Mouse (Mus musculus) Patski (cell line): Measurements from ENCODE around the gene Zfp664. TPM values are rescaled to one million over a fixed set of nuclear protein-coding genes. Genes with fewer than 3 reads are reported as not detected.
A peak's percentile ranks its signal among the peaks of the same experiment; 100 is the strongest.

Experiments
- ATAC-seq: fragments of 100-300 bp; one replicate; pipeline ENCODE4 v1.8.0; 2021
- CTCF ChIA-PET: fragments of 350-600 bp; sonication (Branson Sonifier 250); formaldehyde crosslinking; loops from one replicate; lab custom pipeline; 2022; ENCODE audit warnings: inconsistent platforms; lab: Charles Lee
- POLR2A ChIA-PET: fragments of 350-600 bp; sonication (Branson Sonifier 250); formaldehyde crosslinking; loops from one replicate; lab custom pipeline; 2022; ENCODE audit warnings: antibody characterized with exemption, inconsistent platforms; lab: Charles Lee
- DNase-seq: peaks from one replicate; pipeline ENCODE4 v3.0.0-alpha.2; 2011; ENCODE audit warnings: low read depth, low spot score
- H3K27me3 ChIP-seq: fragments of 371-371 bp; one replicate; pipeline ENCODE4 v1.5.1; 2021
- CTCF ChIP-seq: fragments of 100-300 bp; IDR thresholded peaks from one replicate; pipeline ENCODE4 v1.5.1; 2021
- in situ Hi-C: fragments of 300-500 bp; cut with MboI; formaldehyde crosslinking; loops from 3 replicates; pipeline ENCODE4 v1.11.1; 2018; ENCODE audit warnings: low pct_unique_long_range_greater_than_20kb, mixed read lengths
- polyA plus RNA-seq: library from polyadenylated mRNA; unstranded; gene quantifications from one replicate; pipeline ENCODE4 v1.2.3, GENCODE M21; 2021

Zfp664 gene
- polyA plus RNA-seq, 1 experiment from 2014 or later: 121 TPM

DNA sequence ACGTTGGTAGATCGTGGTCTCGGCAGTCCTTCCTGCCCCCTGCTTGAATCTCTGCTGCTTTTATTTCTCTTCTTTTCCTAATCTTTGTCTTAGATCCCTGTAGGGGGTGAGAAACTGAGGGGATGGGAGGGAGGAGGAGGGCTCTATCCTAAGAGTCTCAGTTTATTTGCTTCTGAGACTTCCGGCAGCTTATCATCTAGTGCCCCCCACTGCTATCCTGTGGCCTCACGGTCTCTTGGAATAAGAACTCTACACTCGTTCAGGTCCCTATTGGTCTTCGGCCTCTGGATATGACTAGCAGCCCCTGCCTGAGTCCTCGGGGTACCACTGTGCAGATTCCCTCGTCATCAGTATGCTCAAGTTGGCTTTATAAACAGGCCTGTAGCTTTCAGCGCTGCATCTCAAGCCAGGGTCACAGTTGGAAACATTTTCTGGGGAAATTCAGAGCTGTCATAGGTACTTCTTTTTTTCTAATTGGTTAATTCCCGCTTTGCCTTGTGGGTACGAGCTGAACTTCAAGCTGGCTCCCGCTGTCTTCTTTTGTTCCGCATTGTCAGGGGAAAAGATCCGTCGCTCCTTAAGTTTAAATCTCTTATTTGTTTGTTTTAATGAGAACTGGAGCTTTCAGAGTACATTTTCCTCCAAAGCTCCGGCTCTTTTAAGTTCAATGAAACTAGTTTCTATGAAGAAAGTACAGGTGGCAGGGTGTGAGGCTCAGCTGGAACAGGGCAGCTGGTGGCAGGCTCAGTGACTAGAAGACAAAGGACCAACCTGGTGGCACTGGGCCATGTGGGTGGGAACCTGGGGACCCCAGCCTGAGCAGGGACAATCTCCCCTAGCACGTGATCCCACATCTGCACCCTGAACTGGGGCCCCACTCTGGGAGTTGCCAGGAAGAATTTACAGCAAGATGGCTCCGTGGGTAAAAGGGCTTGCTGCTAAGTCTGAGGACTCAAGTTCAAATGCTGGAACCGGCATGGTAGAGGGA is 50.7 kb downstream of the Zfp664 start:
- ChIA-PET CTCF (interaction anchor here (0.9 to 1.6 kb wide), 3 partner anchors 13 to 356 kb away, joined by 3 to 4 read pairs (median 4); no protein-coding TSS in a partner anchor), POLR2A (interaction anchor here (1.4 kb wide), 1 partner anchor 13 kb away, joined by 3 read pairs; no protein-coding TSS in a partner anchor)
- ATAC-seq (no peak), DNase-seq (no peak)
- no peak for TF ChIP-seq CTCF
- H3K27me3 ChIP-seq: no peaks in the 10 kb centered on the region
- in situ Hi-C loops: loop anchor here (5.0 kb wide), 4 partner anchors 99 to 439 kb away; partner anchors contain the start of gene Ncor2

DNA sequence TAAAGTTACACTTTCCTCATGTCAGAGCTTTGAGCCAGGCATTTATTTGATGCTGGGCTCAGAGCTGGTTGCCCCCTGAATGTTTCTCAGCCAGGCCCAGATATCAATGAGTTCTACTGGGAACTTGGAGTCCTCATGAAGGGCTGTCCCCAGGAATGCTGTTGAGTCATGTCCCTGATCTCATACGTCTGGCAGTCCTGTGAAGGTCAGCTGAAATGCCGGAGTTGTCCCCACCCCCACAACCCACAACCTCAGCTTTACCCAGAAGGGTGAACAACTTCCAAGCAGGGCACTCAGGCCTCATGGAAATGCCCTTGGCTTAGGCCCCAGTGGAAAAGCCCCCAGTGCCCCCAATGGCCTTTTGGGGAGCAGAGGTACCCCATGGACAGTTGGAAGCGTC is 57.3 kb downstream of the Zfp664 start:
- POLR2A ChIA-PET: interaction anchor here (1.1 kb wide), 2 partner anchors 9 to 245 kb away, joined by 3 to 4 read pairs; no protein-coding TSS in a partner anchor
- in situ Hi-C loops: no loop called here
- CTCF ChIA-PET: interaction anchor here (0.8 to 2.1 kb wide), 9 partner anchors 9 to 353 kb away, joined by 3 to 6 read pairs (median 3); no protein-coding TSS in a partner anchor
- H3K27me3 ChIP-seq: no peaks in the 10 kb centered on the region
- TF ChIP-seq CTCF: no peak
- peak; percentile 53 for DNase-seq
- ATAC-seq: no peak

DNA sequence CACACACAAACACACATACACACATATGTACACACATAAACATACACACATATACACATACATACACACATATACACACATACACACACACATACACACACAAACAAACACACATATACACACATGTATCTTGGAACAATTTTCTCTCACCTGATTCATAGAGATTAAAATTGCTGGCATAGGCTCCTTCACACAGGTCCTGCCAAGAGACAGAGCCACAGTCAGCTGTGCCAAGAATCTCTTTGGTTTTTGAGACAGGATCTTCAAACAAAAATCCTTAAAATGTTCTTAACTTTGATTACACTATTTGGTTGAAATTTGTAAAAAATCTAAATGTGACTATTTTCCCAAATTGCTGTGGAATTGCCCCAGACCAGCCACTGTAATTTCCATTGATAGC is 58.9 kb downstream of the Zfp664 start:
- ATAC-seq: no peak
- no peak for DNase-seq
- ChIA-PET POLR2A (no interaction called here), CTCF (interaction anchor here (1.2 to 2.1 kb wide), 2 partner anchors 13 to 16 kb away, joined by 3 to 6 read pairs; no protein-coding TSS in a partner anchor)
- in situ Hi-C loops: no loop called here
- H3K27me3 ChIP-seq: no peaks in the 10 kb centered on the region
- no peak for TF ChIP-seq CTCF

DNA sequence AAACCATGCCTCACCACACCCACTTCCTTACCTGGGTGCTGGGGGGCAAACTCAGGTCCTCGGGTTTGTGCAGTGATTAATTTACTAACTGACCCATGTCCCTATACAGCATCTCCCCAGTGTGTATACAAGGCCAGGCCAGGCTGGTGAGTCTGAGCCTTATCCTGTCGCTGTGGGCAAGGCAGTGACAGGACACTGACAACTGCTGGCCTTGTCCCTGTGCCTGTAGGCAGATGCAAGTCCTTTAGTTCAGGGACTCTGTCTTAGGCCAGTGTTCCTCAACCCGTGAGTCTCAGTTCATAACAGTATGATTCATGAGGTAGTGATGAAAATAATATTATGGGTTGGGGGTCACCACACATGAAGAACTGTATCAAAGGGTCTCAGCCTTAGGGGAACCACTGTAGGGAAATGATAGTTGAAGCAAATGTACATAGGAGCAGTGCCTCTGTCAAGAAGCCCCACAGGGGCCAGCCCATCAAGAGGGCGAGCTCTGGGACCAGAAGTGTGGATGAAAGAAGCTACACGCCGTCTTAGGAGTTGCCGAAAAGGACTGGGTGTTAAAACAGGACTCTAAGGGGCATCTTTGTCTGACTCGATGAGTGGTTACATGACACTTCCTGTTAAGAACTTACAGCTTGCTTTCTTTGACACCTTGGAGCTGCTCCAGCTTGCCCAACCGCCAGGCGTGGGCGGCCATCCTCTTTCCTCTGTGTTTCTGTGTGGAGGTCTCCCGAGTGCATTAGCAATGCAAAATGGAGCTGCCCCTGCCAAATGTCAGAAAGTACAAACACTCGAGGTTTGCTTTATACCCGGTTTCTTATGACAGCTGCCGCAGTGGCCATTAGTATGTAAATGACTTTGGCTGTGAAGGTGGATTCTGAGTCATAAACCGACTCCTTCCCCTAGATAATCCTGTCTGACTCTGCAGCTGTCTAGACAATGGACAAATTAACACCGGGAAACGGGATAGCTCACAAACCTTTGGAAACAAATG is 60.2 kb downstream of the Zfp664 start:
- DNase-seq: peak; percentile 81
- in situ Hi-C loops: no loop called here
- ATAC-seq: peak; percentile 33
- H3K27me3 ChIP-seq: no peaks in the 10 kb centered on the region
- ChIA-PET POLR2A (interaction anchor here (0.6 kb wide), 1 partner anchor 22 kb away, joined by 3 read pairs; no protein-coding TSS in a partner anchor), CTCF (interaction anchor here (1.1 to 1.2 kb wide), 3 partner anchors 9 to 349 kb away, joined by 3 to 5 read pairs (median 4); no protein-coding TSS in a partner anchor)
- no peak for TF ChIP-seq CTCF

DNA sequence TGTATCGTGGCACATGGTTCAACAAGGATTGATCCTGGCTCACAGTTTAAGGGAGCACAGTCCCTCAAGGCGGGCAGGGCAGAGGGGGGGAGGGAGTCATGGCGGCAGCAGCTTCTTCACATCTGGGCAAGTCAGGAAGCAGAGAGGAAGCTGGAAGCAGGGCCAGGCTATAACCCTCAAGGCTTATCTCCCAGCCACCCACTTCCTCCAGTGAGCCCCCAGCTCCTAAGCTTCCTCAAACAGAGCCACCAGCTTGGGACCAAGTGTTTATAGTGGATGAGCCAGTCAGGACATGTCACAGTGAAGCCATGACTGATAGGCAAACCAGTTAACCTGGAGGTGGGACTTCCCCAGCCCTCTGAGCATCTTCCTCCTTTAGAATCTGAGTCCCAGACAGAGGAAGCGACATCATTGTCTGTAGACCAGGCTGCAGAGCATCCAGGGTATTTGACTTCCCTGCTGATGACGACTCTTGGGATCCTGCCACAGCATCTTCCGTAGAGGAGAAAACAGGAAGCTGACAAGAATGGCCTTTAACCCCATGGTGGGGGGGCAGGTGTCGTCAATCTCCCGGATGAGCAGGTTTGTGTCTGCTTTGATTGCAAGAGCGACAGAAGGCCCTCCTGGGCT is 67.0 kb downstream of the Zfp664 start:
- no peak for DNase-seq
- CTCF ChIA-PET: interaction anchor here (0.8 to 6.2 kb wide), 7 partner anchors 10 to 340 kb away, joined by 3 to 34 read pairs (median 5); no protein-coding TSS in a partner anchor
- no peak for ATAC-seq
- POLR2A ChIA-PET: interaction anchor here (0.6 to 1.0 kb wide), 2 partner anchors 37 to 178 kb away, joined by 3 read pairs; no protein-coding TSS in a partner anchor
- in situ Hi-C loops: no loop called here
- no peak for TF ChIP-seq CTCF
- H3K27me3 ChIP-seq: no peaks in the 10 kb centered on the region

DNA sequence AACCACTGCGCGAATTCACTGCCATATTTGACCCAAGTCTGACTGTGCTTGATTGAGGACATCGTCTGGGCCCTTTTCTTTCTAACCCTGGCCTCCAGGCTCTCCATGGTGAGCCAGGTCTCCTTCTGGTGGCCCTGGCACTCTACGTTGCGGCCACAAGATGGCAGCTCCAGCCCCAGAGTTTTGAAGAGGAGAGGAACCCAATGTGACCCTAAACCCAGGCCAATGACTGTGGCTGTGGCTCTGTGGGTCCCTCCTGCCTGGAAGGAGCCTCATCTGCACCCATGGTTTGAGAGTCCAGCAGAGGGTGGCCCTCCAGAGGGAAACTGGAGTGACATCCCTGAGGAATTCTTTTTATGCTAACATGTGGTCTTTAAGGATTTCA is 67.6 kb downstream of the Zfp664 start:
- DNase-seq: peak; percentile 19
- CTCF ChIA-PET: interaction anchor here (0.8 to 6.2 kb wide), 7 partner anchors 10 to 339 kb away, joined by 3 to 34 read pairs (median 5); no protein-coding TSS in a partner anchor
- POLR2A ChIA-PET: interaction anchor here (1.0 kb wide), 1 partner anchor 177 kb away, joined by 3 read pairs; no protein-coding TSS in a partner anchor
- no peaks in the 10 kb centered on the region for H3K27me3 ChIP-seq
- ATAC-seq: peak; percentile 22
- in situ Hi-C loops: no loop called here
- TF ChIP-seq CTCF: peak; percentile 80

DNA sequence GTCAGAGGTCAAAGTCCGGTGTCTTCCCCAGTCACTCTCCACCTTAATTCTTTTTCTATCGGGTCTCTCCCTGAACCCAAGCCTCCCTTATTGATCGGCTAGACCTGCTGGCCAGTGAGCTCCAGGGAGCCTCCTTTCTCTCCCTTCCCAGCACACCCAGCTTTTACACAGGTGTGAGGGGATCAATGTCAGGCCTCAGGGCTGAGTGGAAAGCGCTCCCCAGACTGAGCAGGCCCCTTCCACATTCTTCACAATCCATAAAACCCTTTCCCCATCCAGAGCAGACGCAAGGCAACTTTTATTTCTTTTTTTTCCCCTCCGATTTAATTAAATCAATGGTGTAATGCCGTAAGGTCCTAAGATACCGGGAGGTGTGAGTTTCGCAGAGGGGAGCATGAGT is 68.1 kb downstream of the Zfp664 start:
- in situ Hi-C loops: no loop called here
- DNase-seq: no peak
- H3K27me3 ChIP-seq: no peaks in the 10 kb centered on the region
- POLR2A ChIA-PET: no interaction called here
- CTCF ChIA-PET: interaction anchor here (1.0 to 6.2 kb wide), 6 partner anchors 8 to 339 kb away, joined by 3 to 34 read pairs (median 8); no protein-coding TSS in a partner anchor
- no peak for TF ChIP-seq CTCF
- ATAC-seq: no peak

DNA sequence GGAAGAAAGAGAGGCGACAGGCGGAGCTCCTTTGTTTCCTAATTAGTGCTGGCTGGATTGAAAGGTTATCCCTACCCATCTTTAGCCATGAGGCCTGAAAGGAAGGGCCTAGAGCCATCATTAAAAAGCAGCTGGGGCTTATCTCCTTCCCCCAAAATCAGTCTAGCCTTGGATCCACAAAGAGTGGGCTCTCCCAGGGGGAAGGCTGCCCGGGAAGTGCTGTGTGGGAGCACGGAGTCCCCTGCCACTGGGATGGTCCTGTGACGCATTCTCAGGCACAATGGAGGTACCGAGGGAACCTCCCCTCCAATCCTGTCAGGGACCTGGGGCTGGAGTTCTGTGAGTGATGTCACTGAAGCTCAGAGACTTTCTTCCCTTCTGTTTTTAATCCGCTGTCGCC is 68.6 kb downstream of the Zfp664 start:
- POLR2A ChIA-PET: no interaction called here

DNA sequence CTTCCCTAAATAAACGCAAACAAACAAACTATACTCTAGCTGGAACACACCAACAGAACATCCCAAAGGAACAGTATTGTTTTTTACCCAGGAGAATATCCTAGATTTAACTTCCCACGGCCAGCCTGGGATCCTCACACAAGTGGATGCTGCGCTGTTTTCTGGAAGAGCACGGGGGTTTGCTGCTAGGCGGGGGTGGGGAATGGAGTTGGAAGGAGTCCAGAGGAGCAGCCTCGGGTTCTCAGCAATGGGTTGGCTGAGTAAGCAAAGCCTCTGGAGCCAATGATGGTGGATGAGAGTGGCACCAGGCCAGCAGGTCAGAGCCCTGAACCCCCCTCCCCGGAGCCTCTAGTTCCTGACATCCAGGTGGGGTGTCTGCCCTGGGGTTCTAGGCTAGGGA is 72.1 kb downstream of the Zfp664 start:
- ATAC-seq (no peak), DNase-seq (no peak)
- in situ Hi-C loops: no loop called here
- no peak for TF ChIP-seq CTCF
- POLR2A ChIA-PET: no interaction called here
- CTCF ChIA-PET: interaction anchor here (1.0 to 1.7 kb wide), 4 partner anchors 9 to 137 kb away, joined by 3 to 6 read pairs (median 4); no protein-coding TSS in a partner anchor
- no peaks in the 10 kb centered on the region for H3K27me3 ChIP-seq

More for the DNA sequence above, 68.6 kb downstream of the Zfp664 start:
- DNase-seq (no peak), ATAC-seq (no peak)
- in situ Hi-C loops: no loop called here
- no peak for TF ChIP-seq CTCF
- CTCF ChIA-PET: interaction anchor here (0.8 to 6.2 kb wide), 9 partner anchors 8 to 338 kb away, joined by 3 to 34 read pairs (median 4); no protein-coding TSS in a partner anchor
- no peaks in the 10 kb centered on the region for H3K27me3 ChIP-seq
